Mouse (Mus musculus) small intestine, adult 2 months (tissue): ENCODE measurements around the gene Sema4g.

Experiments
- CTCF ChIP-seq: fragments of 200-500 bp; IDR thresholded peaks from 2 replicates; pipeline ENCODE4 v1.5.1; 2012; ENCODE audit warnings: low read depth, mild to moderate bottlenecking, control low read depth, inconsistent platforms, low read length, moderate library complexity, mixed read lengths; ENCODE audit not compliant: insufficient replicate concordance, insufficient read length; ENCODE audit errors: extremely low read depth
- POLR2A ChIP-seq: fragments of 200-500 bp; IDR thresholded peaks from 2 replicates; pipeline ENCODE4 v1.6.1; 2012; ENCODE audit warnings: low read depth, mild to moderate bottlenecking, control low read depth, inconsistent platforms, low read length, moderate library complexity

DNA sequence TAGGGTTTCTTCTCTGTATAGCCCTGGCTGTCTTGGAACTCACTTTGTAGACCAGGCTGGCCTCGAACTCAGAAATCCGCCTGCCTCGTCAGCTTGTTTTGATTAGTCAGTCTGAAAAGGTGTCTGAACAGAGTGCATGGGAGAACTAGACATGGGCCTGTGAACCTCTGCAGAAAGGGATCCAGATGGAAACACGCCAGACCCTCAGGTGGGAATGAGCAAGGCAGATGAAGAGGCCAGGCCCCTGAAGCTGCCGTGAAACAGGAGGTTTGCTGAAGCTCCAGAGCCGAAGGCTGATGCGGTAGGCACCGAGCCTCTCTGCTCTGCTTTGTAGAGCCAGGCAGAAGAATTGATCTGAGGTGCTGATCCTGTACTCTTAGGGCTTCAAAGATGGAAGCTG, 23.3 kb downstream of the Sema4g start:
- no peak for TF ChIP-seq CTCF
- TF ChIP-seq POLR2A = no peak
